Mouse (Mus musculus): ENCODE results near the gene Hdac11. TPM values are rescaled to one million over a fixed set of nuclear protein-coding genes. Genes with fewer than 3 reads are reported as not detected.

The Hdac11 gene
- total and polyA plus RNA-seq, 2 experiments from 2014 or later = 55.2 to 121 TPM

GRCm38 (mm10) chr6:91160399-91160798 is 3.9 kb downstream of the Hdac11 start:
- H3K4me1 ChIP-seq (ENCODE audit: insufficient read depth, low read length) = peaks cover 38% of the 10 kb centered on the region
- no peak overlapping the region for H3K4me3 ChIP-seq (ENCODE audit: low read depth, low read length)
- H3K4me2 ChIP-seq (ENCODE audit: low read depth, low read length, poor library complexity, severe bottlenecking) = no peak overlapping the region
- ATAC-seq (ENCODE audit: low FRiP score) = no peak
- TF ChIP-seq CTCF (IDR thresholded peaks at IDR 0.05) = no peak
- H3K9ac ChIP-seq (replicated peaks; ENCODE audit: low read length, poor library complexity, severe bottlenecking) = peak overlapping the region; percentile 19; the same call in 1 of the 2 replicates
- H3K36me3 ChIP-seq (ENCODE audit: insufficient read depth, low read length) = no peaks in the 10 kb centered on the region
- peak; percentile 92 for DNase-seq (ENCODE audit: low spot score)
- H3K27me3 ChIP-seq (ENCODE audit: insufficient read depth, low read length) = no peaks in the 10 kb centered on the region
- H3K27ac ChIP-seq (ENCODE audit: low read depth, low read length) = no peak overlapping the region
- H3K9me3 ChIP-seq (ENCODE audit: low read length) = no peaks in the 10 kb centered on the region
- 20% methylated on average over 3 of the region's 3 CpGs for WGBS

GRCm38 (mm10) chr6:91160976-91161375 is 4.5 kb downstream of the Hdac11 start:
- WGBS = 83% methylated on average over 2 of the region's 2 CpGs
- H3K4me1 ChIP-seq (ENCODE audit: insufficient read depth, low read length) = peaks cover 33% of the 10 kb centered on the region

GRCm38 (mm10) chr6:91161506-91162235 is 5.2 kb downstream of the Hdac11 start:
- peaks cover 29% of the 10 kb centered on the region for H3K4me1 ChIP-seq (ENCODE audit: insufficient read depth, low read length)
- no peak for DNase-seq (ENCODE audit: low spot score)
- WGBS = 86% methylated on average over 6 of the region's 6 CpGs
- no peak for ATAC-seq (ENCODE audit: low FRiP score)
- no peak for TF ChIP-seq CTCF (IDR thresholded peaks at IDR 0.05)
- no peak overlapping the region for H3K4me3 ChIP-seq (ENCODE audit: low read depth, low read length)
- no peak overlapping the region for H3K4me2 ChIP-seq (ENCODE audit: low read depth, low read length, poor library complexity, severe bottlenecking)
- H3K27ac ChIP-seq (ENCODE audit: low read depth, low read length) = no peak overlapping the region
- H3K9me3 ChIP-seq (ENCODE audit: low read length) = no peaks in the 10 kb centered on the region
- no peak overlapping the region for H3K9ac ChIP-seq (replicated peaks; ENCODE audit: low read length, poor library complexity, severe bottlenecking)
- H3K36me3 ChIP-seq (ENCODE audit: insufficient read depth, low read length) = peaks cover 6% of the 10 kb centered on the region; the same call in 1 of the 2 replicates
- no peaks in the 10 kb centered on the region for H3K27me3 ChIP-seq (ENCODE audit: insufficient read depth, low read length)

More at GRCm38 (mm10) chr6:91160976-91161375, 4.5 kb downstream of the Hdac11 start:
- no peaks in the 10 kb centered on the region for H3K9me3 ChIP-seq (ENCODE audit: low read length)
- DNase-seq (ENCODE audit: low spot score) (no peak), ATAC-seq (ENCODE audit: low FRiP score) (no peak)
- H3K9ac ChIP-seq (replicated peaks; ENCODE audit: low read length, poor library complexity, severe bottlenecking) = no peak overlapping the region
- no peak overlapping the region for H3K4me2 ChIP-seq (ENCODE audit: low read depth, low read length, poor library complexity, severe bottlenecking)
- no peak overlapping the region for H3K27ac ChIP-seq (ENCODE audit: low read depth, low read length)
- H3K4me3 ChIP-seq (ENCODE audit: low read depth, low read length) = no peak overlapping the region
- peaks cover 1% of the 10 kb centered on the region; the same call in 1 of the 2 replicates for H3K36me3 ChIP-seq (ENCODE audit: insufficient read depth, low read length)
- no peaks in the 10 kb centered on the region for H3K27me3 ChIP-seq (ENCODE audit: insufficient read depth, low read length)
- no peak for TF ChIP-seq CTCF (IDR thresholded peaks at IDR 0.05)

GRCm38 (mm10) chr6:91162314-91162713 is 5.8 kb downstream of the Hdac11 start:
- H3K4me3 ChIP-seq (ENCODE audit: low read depth, low read length) = no peak overlapping the region
- no peaks in the 10 kb centered on the region for H3K27me3 ChIP-seq (ENCODE audit: insufficient read depth, low read length)
- ATAC-seq (ENCODE audit: low FRiP score) = no peak
- H3K9me3 ChIP-seq (ENCODE audit: low read length) = no peaks in the 10 kb centered on the region
- DNase-seq (ENCODE audit: low spot score) = no peak
- H3K9ac ChIP-seq (replicated peaks; ENCODE audit: low read length, poor library complexity, severe bottlenecking) = no peak overlapping the region
- peaks cover 6% of the 10 kb centered on the region; the same call in 1 of the 2 replicates for H3K36me3 ChIP-seq (ENCODE audit: insufficient read depth, low read length)
- 84% methylated on average over 5 of the region's 5 CpGs for WGBS
- H3K27ac ChIP-seq (ENCODE audit: low read depth, low read length) = no peak overlapping the region
- H3K4me2 ChIP-seq (ENCODE audit: low read depth, low read length, poor library complexity, severe bottlenecking) = no peak overlapping the region
- H3K4me1 ChIP-seq (ENCODE audit: insufficient read depth, low read length) = peaks cover 26% of the 10 kb centered on the region
- no peak for TF ChIP-seq CTCF (IDR thresholded peaks at IDR 0.05)

GRCm38 (mm10) chr6:91163195-91163911 is 6.9 kb downstream of the Hdac11 start:
- ATAC-seq (ENCODE audit: low FRiP score) = no peak
- H3K4me1 ChIP-seq (ENCODE audit: insufficient read depth, low read length) = peaks cover 16% of the 10 kb centered on the region
- H3K27ac ChIP-seq (ENCODE audit: low read depth, low read length) = no peak overlapping the region
- WGBS = 80% methylated on average over 5 of the region's 5 CpGs
- H3K4me3 ChIP-seq (ENCODE audit: low read depth, low read length) = no peak overlapping the region
- DNase-seq (ENCODE audit: low spot score) = no peak
- no peaks in the 10 kb centered on the region for H3K9me3 ChIP-seq (ENCODE audit: low read length)
- no peaks in the 10 kb centered on the region for H3K27me3 ChIP-seq (ENCODE audit: insufficient read depth, low read length)
- H3K36me3 ChIP-seq (ENCODE audit: insufficient read depth, low read length) = peaks cover 14% of the 10 kb centered on the region; the same call in 1 of the 2 replicates
- H3K4me2 ChIP-seq (ENCODE audit: low read depth, low read length, poor library complexity, severe bottlenecking) = no peak overlapping the region
- TF ChIP-seq CTCF (IDR thresholded peaks at IDR 0.05) = no peak
- no peak overlapping the region for H3K9ac ChIP-seq (replicated peaks; ENCODE audit: low read length, poor library complexity, severe bottlenecking)

GRCm38 (mm10) chr6:91164584-91164983 is 8.1 kb downstream of the Hdac11 start:
- no peaks in the 10 kb centered on the region for H3K9me3 ChIP-seq (ENCODE audit: low read length)
- no peak overlapping the region for H3K4me3 ChIP-seq (ENCODE audit: low read depth, low read length)
- no peak overlapping the region for H3K4me2 ChIP-seq (ENCODE audit: low read depth, low read length, poor library complexity, severe bottlenecking)
- H3K9ac ChIP-seq (replicated peaks; ENCODE audit: low read length, poor library complexity, severe bottlenecking) = no peak overlapping the region
- no peaks in the 10 kb centered on the region for H3K27me3 ChIP-seq (ENCODE audit: insufficient read depth, low read length)
- ATAC-seq (ENCODE audit: low FRiP score) (no peak), DNase-seq (ENCODE audit: low spot score) (peak; percentile 59)
- WGBS = 45% methylated on average over 2 of the region's 2 CpGs
- peaks cover 6% of the 10 kb centered on the region; the same call in 1 of the 2 replicates for H3K4me1 ChIP-seq (ENCODE audit: insufficient read depth, low read length)
- peaks cover 25% of the 10 kb centered on the region; the same call in 1 of the 2 replicates for H3K36me3 ChIP-seq (ENCODE audit: insufficient read depth, low read length)
- peak; percentile 66 for TF ChIP-seq CTCF (IDR thresholded peaks at IDR 0.05)
- peak overlapping the region; percentile 32; the same call in 1 of the 2 replicates for H3K27ac ChIP-seq (ENCODE audit: low read depth, low read length)
